Mouse (Mus musculus) stomach, postnatal 0 days (tissue): Measurements from ENCODE around the gene Myo3b.

Experiments used
- CTCF ChIP-seq: IDR thresholded peaks from 2 replicates; pipeline ENCODE4 v1.5.1; 2016; ENCODE audit warnings: antibody characterized with exemption, low read depth, mild to moderate bottlenecking, moderate library complexity
- EP300 ChIP-seq: optimal IDR thresholded peaks from 2 replicates; pipeline ENCODE3; 2016; ENCODE audit warnings: antibody characterized with exemption

DNA sequence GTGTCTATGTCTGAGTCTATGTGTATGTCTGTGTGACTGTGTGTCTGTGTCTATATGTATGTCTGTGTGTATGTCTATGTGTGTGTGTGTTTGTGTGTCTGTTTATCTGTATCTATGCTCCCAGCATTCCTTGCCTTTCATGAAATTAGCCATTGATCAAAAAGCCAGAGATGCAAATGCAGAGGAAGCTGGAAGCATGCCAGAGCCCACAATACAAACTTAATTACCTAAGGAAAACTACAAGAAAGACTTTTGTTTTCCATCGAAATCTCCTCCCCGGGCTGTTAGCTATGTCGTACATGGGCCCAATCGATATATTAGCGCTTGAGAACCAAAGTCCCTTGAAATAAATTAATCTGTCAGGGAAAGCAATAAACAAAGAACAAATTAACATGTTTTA, 367.9 kb downstream of the Myo3b start:
- TF ChIP-seq CTCF: no peak
- no peak for TF ChIP-seq EP300
